Mouse (Mus musculus): ENCODE data around the gene Hapln1. TPM values are rescaled to one million over a fixed set of nuclear protein-coding genes. Genes with fewer than 3 reads are reported as not detected.

Hapln1 gene
- polyA plus RNA-seq (2021; fragmentation: Nextera tagmentation): 7.9 and 9.8 TPM in 2 replicates
- long read RNA-seq, experiment 1, partial matches to known transcripts: 12 of 18 reads
- long read RNA-seq, experiment 1, other reads (novel, unspliced or antisense): 6 of 18 reads
- long read RNA-seq, experiment 2, full-length matches to known transcripts: 1 of 42 reads
- long read RNA-seq, experiment 2, partial matches to known transcripts: 38 of 42 reads
- long read RNA-seq, experiment 2, other reads (novel, unspliced or antisense): 3 of 42 reads

GRCm38 (mm10) chr13:89539205-89539886 lies at the start of gene Hapln1:
Gene Hapln1, plus strand, starts transcription at chr13:89539796.

Other genes starting within 250 kb of the Hapln1 start
- gene Vcan, start 202.7 kb downstream of the Hapln1 start, polyA plus RNA-seq (2021; fragmentation: Nextera tagmentation): 2.8 and 3.0 TPM in 2 replicates